17 mouse cellular contexts compared by ENCODE assay signal in the genomic region with DNA sequence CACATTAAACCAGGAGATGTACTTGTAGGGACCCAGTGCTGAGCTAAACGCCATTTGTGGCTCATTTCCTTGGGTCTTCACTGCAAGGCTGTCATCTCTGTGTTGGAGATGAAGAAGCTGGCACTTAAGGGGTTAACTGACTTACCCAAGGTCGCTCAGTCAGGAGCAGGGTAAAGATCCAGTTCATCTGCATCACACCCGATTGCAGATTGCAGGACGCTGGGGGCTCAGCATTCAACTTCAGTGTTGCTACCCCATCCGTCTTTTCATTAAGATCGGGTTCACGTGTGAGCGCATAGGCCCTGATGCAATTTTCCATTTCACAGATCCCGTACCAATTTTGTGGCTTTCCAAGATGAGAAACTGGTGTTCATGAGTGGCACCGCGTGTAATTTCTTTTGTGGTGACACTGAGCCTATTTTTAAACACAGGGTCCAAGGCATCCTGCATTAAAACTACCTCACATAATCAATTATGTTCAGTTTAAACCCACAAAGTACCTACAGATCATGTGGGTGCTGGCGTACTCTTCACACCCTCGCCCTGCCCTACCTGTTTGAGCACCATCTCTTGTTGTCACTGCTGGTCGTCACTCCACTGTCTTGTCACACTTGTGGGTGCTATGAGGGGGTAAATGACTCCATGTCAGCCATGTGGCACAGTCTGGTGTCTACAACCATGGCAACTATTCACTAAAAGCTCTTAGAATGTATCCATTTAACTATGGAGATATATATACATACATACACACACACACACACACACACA. TPM values are rescaled to one million over a fixed set of nuclear protein-coding genes. Genes with fewer than 3 reads are reported as not detected.
DNase-seq lines count a peak whose midpoint lies in the region; ATAC-seq and TF ChIP-seq lines count a peak whose summit lies in the region.
"Had no signal": no experiment of that assay in that cellular context is flagged by ENCODE, and none has a peak within 500 bp of the region (broad histone marks: within the 10 kb centered on the region; RNA-seq: fewer than 3 reads in every experiment).

No protein-coding gene starts in this region.

- H3K9ac ChIP-seq in limb, embryonic 11.5 days (ENCODE audit: low read length), result no peak overlapping the region
- no peak overlapping the region for H3K9ac ChIP-seq in hindbrain, embryonic 15.5 days
- H3K9ac ChIP-seq in midbrain, postnatal 0 days (replicated peaks; ENCODE audit: low read length, poor library complexity, severe bottlenecking), result peak overlapping the region; percentile 36; the same call in 1 of the 2 replicates
- H3K9ac ChIP-seq: liver, embryonic 14.5 days had no signal

- H3K4me1 ChIP-seq in limb, embryonic 11.5 days (ENCODE audit: control insufficient read depth, insufficient read depth, low read length), result no peaks in the 10 kb centered on the region
- peaks cover 27% of the 10 kb centered on the region for H3K4me1 ChIP-seq in limb, embryonic 10.5 days
- peaks cover 34% of the 10 kb centered on the region for H3K4me1 ChIP-seq in hindbrain, embryonic 15.5 days (replicated peaks)
- peaks cover 10% of the 10 kb centered on the region for H3K4me1 ChIP-seq in midbrain, postnatal 0 days (ENCODE audit: insufficient read depth, low read length)

- no peak overlapping the region for H3K27ac ChIP-seq in limb, embryonic 11.5 days (replicated peaks; ENCODE audit: low read depth, low read length)
- no peak overlapping the region for H3K27ac ChIP-seq in limb, embryonic 10.5 days
- no peak overlapping the region for H3K27ac ChIP-seq in hindbrain, embryonic 15.5 days (replicated peaks)
- no peak overlapping the region for H3K27ac ChIP-seq in midbrain, postnatal 0 days (ENCODE audit: low read depth, low read length)
- H3K27ac ChIP-seq: liver, embryonic 14.5 days had no signal

- peaks cover 18% of the 10 kb centered on the region for H3K27me3 ChIP-seq in limb, embryonic 11.5 days (ENCODE audit: control insufficient read depth, insufficient read depth, low read length)
- peaks cover 80% of the 10 kb centered on the region for H3K27me3 ChIP-seq in limb, embryonic 10.5 days (ENCODE audit: low read depth, poor library complexity, severe bottlenecking)
- 0 out of 2 replicates have a peak, but pooled peaks cover 2% of the 10 kb centered on the region for H3K27me3 ChIP-seq in hindbrain, embryonic 15.5 days
- 0 out of 2 replicates have a peak, but pooled peaks cover 6% of the 10 kb centered on the region for H3K27me3 ChIP-seq in midbrain, postnatal 0 days (ENCODE audit: insufficient read depth, low read length)

- no peak overlapping the region for H3K4me3 ChIP-seq in limb, embryonic 11.5 days (ENCODE audit: low read depth, low read length)
- H3K4me3 ChIP-seq in limb, embryonic 10.5 days, result no peak overlapping the region
- peak overlapping the region; percentile 87 for H3K4me3 ChIP-seq in hindbrain, embryonic 15.5 days
- H3K4me3 ChIP-seq in midbrain, postnatal 0 days (ENCODE audit: low read depth, low read length), result peak overlapping the region; percentile 78

- H3K9me3 ChIP-seq in limb, embryonic 11.5 days (ENCODE audit: control insufficient read depth, low read length), result no peaks in the 10 kb centered on the region
- H3K9me3 ChIP-seq in limb, embryonic 10.5 days (replicated peaks), result no peaks in the 10 kb centered on the region
- H3K9me3 ChIP-seq in hindbrain, embryonic 15.5 days, result no peaks in the 10 kb centered on the region
- H3K9me3 ChIP-seq in midbrain, postnatal 0 days (ENCODE audit: low read length), result no peaks in the 10 kb centered on the region

- peak; percentile 22 for DNase-seq in limb, embryonic 11.5 days (ENCODE audit: low spot score)
- DNase-seq in limb, embryonic 10.5 days (ENCODE audit: low spot score), result no peak
- peak; percentile 40 to 49 for DNase-seq in cerebellum, postnatal 36 days
- DNase-seq in midbrain, postnatal 0 days (ENCODE audit: low spot score), result no peak
- DNase-seq in spleen, postnatal 36 days (ENCODE audit: low spot score in 2 of 2), result no peak
- DNase-seq in left cerebral cortex, postnatal 10 days (ENCODE audit: extremely low spot score in 1 of 2, low spot score in 2 of 2), result no peak
- DNase-seq: adrenal gland, adult 2 months; heart, adult 11 months; heart, postnatal 10 days; kidney, adult 18-20 months; kidney, postnatal 4 days; lung, postnatal 14 days; right cerebral cortex, adult 18-20 months; thymus, postnatal 14 days had no signal

- WGBS in limb, embryonic 11.5 days, result 19% methylated on average over 14 of the region's 14 CpGs
- WGBS in limb, embryonic 10.5 days, result 23% methylated on average over 14 of the region's 14 CpGs
- 22% methylated on average over 14 of the region's 14 CpGs for WGBS in hindbrain, embryonic 15.5 days
- 26% methylated on average over 14 of the region's 14 CpGs for WGBS in midbrain, postnatal 0 days

- H3K36me3 ChIP-seq in limb, embryonic 11.5 days (ENCODE audit: control insufficient read depth, insufficient read depth, low read length), result no peaks in the 10 kb centered on the region
- H3K36me3 ChIP-seq in limb, embryonic 10.5 days, result no peaks in the 10 kb centered on the region
- no peaks in the 10 kb centered on the region for H3K36me3 ChIP-seq in hindbrain, embryonic 15.5 days
- no peaks in the 10 kb centered on the region for H3K36me3 ChIP-seq in midbrain, postnatal 0 days (ENCODE audit: insufficient read depth, low read length)

- ATAC-seq in limb, embryonic 11.5 days (ENCODE audit: insufficient number of reproducible peaks, low FRiP score, low TSS enrichment, low read depth), result no peak
- no peak for ATAC-seq in hindbrain, embryonic 15.5 days (ENCODE audit: low FRiP score, low read depth)
- no peak for ATAC-seq in midbrain, postnatal 0 days (ENCODE audit: low FRiP score)
- ATAC-seq in granulocyte monocyte progenitor cell, adult 5-6 weeks (replicated peaks; ENCODE audit: poor library complexity, severe bottlenecking), result no peak

- intact Hi-C loops in left cerebral cortex, postnatal 10 days (cut with DNase I), result no loop called here

- TF ChIP-seq CTCF in midbrain, postnatal 0 days (IDR thresholded peaks at IDR 0.05), result no peak

- no peak overlapping the region for H3K4me2 ChIP-seq in limb, embryonic 11.5 days (ENCODE audit: low read depth, severe bottlenecking)
- peak overlapping the region; percentile 84 for H3K4me2 ChIP-seq in hindbrain, embryonic 15.5 days
- peak overlapping the region; percentile 74 for H3K4me2 ChIP-seq in midbrain, postnatal 0 days (ENCODE audit: low read depth, low read length, poor library complexity, severe bottlenecking)

RNA-seq across cellular contexts. Expression of gene Tmem266, which starts 1.6 kb away (rescaled TPM):
- 0.17 and 0.23 TPM in 2 replicates for polyA plus RNA-seq in limb, embryonic 11.5 days (2014; fragmentation: Nextera tagmentation; extraction: Ambion mirVana)
- polyA plus RNA-seq in limb, embryonic 10.5 days (2016; fragmentation: Nextera tagmentation; extraction: Ambion mirVana), result 0.23 and 0.49 TPM in 2 replicates
- 4.5 and 5.3 TPM in 2 replicates for polyA plus RNA-seq in hindbrain, embryonic 15.5 days (2015; fragmentation: Nextera tagmentation; extraction: Ambion mirVana)
- total RNA-seq in midbrain, postnatal 0 days (2014; rRNA removed), result 12.5 and 13.0 TPM in 2 replicates
- polyA plus RNA-seq in midbrain, postnatal 0 days (2015; fragmentation: Nextera tagmentation; extraction: Ambion mirVana), result 7.3 and 7.7 TPM in 2 replicates
- total RNA-seq in granulocyte monocyte progenitor cell, adult 5-6 weeks (2014; fragmentation: Nextera tagmentation), result not detected in 2 replicates
- total RNA-seq in granulocyte monocyte progenitor cell, adult 5-6 weeks (2017), result not detected in 2 replicates
- 10 to 100 TPM; 13.4 to 13.6 TPM for total RNA-seq in left cerebral cortex, postnatal 10 days (2021)
- polyA plus RNA-seq: liver, embryonic 14.5 days had no signal

RNA-seq across cellular contexts. Expression of gene Nrg4, which starts 1.7 kb away (rescaled TPM):
- 1.5 TPM in 2 replicates for polyA plus RNA-seq in limb, embryonic 11.5 days (2014; fragmentation: Nextera tagmentation; extraction: Ambion mirVana)
- polyA plus RNA-seq in limb, embryonic 10.5 days (2016; fragmentation: Nextera tagmentation; extraction: Ambion mirVana), result 1.1 and 1.4 TPM in 2 replicates
- polyA plus RNA-seq in hindbrain, embryonic 15.5 days (2015; fragmentation: Nextera tagmentation; extraction: Ambion mirVana), result 1.2 and 1.7 TPM in 2 replicates
- 0.94 TPM in 1 of 2 replicates, not detected in the other for total RNA-seq in midbrain, postnatal 0 days (2014; rRNA removed)
- polyA plus RNA-seq in midbrain, postnatal 0 days (2015; fragmentation: Nextera tagmentation; extraction: Ambion mirVana), result 1.3 and 1.8 TPM in 2 replicates
- total RNA-seq in granulocyte monocyte progenitor cell, adult 5-6 weeks (2014; fragmentation: Nextera tagmentation), result 6.2 and 9.2 TPM in 2 replicates
- 6.2 TPM in 2 replicates for total RNA-seq in granulocyte monocyte progenitor cell, adult 5-6 weeks (2017)
- total RNA-seq in left cerebral cortex, postnatal 10 days (2021), result 1 to 10 TPM in 1 of 2 experiments, under 1 TPM in 1; 0.30 to 1.5 TPM

Comparison
In these comparisons a context has a peak if more than half of its experiments do, and no peak if none do; other contexts are left out.
1. DNase-seq: peak in limb, embryonic 11.5 days (single experiment) and cerebellum, postnatal 36 days (2 of 2); none in limb, embryonic 10.5 days (single experiment), midbrain, postnatal 0 days (single experiment), spleen, postnatal 36 days (0 of 2) and left cerebral cortex, postnatal 10 days (0 of 2).
2. H3K4me3 ChIP-seq: peak in hindbrain, embryonic 15.5 days (single experiment) and midbrain, postnatal 0 days (single experiment); none in limb, embryonic 11.5 days (single experiment) and limb, embryonic 10.5 days (single experiment).